Mouse (Mus musculus) cerebellum, adult 9-10 months (tissue): ENCODE measurements around the gene Gm17387.

Experiments used
- DNase-seq: peaks from one replicate; pipeline ENCODE4 v3.0.0; 2022

The Gm17387 gene

DNA sequence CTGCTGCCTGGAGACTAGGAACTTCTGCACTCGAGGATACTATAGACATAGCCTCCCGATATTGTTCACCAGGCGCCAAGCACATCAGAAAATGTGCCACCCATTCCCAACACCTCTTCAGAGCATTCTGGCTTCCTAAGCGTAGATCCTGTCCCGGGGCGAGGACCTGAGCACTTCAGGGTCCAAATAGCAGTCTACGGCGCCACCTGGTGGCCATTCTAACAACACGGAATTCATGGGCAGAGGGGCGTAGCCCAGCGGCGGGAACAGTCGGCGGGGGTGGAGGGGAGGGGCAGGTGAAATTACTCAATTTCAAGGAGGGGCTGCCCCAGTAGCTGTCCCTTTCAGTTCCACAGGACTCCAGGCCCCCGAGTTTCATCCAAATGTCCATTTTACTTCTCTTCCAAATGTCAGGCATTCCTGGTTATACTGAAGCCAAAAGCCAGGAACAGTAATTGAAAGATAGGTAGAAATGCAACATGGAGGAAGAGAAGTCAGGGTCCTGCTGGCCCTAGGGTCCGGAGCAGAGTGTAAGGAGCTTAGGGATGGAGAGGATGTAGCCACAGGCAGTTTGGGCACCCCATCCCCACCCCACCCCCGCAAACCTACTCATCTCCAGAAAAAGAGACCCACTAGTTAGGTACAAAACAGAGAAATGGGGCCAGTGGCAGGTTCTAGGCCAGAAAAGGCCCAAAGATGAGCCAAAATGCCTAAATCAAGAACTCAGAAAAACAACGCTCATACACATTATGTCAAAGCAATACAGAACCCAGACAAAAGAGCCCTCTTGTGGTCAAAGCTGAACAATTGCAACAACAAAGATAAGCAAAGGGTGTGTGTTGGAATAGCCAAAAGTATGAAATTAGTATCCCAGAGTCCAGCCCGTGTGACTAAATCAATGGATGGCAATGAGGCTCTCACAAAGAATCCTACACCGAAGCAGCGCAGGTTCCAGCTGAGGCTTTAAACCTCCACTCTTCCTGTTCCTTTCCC lies 19.6 kb downstream of the Gm17387 start:
- DNase-seq = peak; percentile 90

DNA sequence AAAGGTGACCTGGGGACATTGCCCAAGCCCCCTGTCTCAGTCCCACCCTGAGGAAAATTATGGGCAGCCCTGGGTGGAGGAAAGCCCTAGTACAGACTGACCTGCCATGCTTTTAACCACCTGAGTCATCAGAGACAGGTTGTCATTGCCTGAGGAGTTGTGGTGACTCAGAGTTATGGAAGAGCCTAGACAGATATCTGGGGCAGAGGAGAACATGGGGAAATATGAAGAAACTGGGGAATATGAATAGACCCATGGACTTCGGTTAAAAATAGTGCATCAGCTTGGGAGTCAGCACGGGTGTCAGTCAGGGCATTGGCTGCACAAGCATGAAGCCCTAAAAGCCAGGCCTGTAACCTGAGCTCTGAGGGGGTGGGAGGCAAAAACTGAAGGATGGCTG lies 20.4 kb downstream of the Gm17387 start:
- DNase-seq = no peak

DNA sequence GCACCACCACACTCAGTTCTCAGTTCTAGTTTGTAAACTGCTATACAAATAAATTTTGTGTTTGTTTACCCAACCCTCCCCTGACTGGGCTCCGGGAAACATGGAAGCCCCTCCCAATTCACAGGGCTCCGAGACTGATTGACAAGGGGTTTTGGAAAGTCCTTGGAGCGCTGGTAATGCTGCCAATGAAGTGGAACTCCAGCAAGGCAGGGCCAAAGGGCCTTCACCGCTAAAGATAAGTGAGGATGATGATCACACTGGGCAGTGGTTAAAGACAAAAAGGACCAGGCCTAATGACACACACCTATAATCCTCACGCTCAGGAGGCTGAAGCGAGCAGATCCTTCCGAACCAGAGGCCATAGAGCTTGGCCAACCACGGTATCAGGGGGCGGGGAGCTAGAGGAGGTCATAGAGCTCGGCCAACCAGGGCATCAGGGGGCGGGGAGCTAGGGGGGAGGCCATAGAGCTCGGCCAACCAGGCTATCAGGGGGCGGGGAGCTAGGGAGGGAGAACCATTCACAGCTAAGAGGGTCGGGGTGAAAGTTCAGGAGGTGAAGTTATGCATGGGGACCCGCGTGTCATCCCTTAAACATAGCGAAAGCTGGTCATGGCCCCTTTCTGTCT lies 22.2 kb downstream of the Gm17387 start:
- no peak for DNase-seq

DNA sequence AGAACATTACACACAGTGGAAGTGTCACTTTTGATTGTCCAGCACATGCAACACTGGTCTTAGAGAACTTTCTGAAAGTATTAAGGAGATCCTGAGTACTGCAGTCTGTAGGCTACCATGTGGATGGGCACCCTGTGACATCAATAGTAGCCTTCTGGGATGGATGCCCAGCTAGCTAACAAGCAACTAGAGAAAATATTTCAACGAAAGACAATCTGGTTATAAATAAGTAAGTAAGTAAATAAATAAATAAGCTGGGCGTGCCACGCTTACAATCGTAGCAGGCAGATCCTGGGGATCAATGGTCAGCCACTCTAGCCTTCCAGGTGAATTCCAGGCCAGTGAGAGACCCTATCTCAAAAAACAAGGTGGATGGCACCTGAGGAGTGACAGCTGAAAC lies 23.1 kb downstream of the Gm17387 start:
- no peak for DNase-seq

DNA sequence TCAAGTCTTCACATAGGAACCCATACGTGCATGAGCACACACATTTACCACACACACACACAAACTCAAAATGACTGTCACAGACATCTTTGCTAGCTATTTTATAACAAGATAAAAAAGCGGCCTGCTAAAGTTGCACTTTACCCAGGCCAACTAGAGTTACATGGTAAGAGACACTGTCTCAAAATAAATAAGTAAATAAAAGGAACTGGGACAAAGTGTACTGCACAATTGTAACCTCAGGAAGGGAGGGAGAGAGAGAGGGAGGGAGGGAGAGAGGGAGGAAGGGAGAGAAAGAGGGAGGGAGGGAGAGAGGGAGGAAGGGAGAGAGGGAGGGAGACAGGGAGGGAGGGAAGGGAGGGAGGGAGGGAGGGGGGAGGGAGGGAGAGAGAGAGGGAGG lies 23.5 kb downstream of the Gm17387 start:
- DNase-seq = no peak

DNA sequence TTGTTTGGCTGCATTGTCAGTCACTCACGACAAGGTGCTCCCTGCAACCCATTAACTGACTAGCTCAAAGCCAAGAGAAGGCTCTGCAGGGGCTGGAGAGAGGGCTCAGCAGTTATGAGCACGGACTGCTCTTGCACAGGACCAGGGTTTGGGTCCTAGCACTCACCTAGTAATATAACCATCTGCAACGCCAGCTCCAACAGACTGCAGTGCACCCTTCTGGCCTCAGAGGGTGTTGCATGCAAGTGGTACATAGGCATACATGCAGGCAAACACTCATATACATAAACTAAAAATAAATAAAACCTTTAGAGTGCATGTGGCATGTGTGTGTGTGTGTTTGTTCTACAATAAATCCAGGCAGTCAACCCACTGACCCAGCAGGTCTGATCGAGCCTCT lies 26.9 kb downstream of the Gm17387 start:
- no peak for DNase-seq

DNA sequence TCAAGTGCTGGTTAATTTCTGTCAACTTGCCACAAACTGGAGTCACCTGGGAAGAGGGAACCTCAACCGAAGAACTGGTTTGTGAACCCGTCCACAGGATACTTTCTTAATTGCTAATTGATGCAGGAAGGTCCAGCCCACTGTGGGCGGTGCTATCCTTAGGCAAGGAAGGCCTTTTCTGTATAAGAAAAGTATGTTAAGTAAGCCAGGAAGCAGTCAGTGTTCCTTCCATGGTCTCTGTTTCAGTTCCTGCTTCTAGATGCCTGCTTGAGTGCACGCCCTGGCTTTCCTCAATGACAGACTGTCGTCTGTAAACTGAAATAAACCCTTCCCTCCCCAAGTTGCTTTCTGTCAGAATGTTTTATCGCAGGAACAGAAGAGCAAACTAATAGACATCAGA lies 28.0 kb downstream of the Gm17387 start:
- DNase-seq = no peak

DNA sequence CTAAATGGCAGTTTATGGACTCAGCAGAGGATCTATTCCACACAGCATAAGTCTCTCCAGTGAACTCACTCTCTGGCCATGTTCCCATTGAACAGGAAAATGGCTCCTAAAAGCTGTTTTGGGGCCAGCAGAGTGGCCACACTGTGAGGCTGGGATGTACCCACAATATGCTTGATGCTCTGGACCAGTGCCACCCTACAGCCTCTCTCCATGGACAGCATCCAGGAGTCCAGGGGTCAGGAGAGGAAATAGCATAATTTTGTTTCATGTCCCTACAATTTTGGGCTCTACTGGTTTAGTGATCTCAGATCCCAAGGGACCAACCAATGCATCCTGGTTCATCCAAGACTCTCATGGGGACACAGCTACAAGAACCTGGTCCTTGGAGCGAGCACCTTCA lies 28.6 kb downstream of the Gm17387 start:
- no peak for DNase-seq

DNA sequence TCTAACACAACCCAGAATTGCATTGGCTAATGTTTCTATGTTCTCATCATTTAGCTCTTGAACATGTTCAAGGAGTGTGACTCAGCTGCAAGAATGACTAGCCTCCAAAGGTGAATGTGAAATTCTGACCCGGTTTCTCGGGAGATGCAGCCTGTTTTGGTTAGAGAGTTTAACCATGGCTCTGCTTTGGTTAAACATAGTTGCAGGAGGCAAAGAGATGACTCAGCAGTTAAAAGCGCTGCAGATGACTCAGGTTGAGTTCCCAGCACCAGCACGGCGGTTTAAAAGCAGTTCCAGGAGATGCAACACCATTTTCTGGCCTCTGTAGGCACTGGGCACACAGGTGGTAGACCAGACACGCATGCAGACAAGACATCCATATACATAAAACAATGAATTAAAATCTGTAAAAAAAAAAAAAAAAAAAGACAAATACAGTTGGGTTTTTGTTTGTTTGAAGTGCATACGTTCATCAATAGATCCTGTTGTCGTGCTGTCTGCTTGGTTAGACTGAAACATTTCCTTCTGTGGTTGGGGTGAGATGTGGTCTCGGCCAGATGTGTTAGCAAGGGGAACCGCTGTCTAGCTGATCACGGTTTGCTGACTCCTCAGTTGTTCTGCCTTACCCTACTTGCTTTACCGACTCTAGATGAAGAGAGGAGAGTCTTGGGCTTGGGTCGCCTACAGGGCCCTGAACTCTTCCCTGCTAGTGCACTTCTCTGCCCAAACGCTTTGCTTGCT lies 29.8 kb downstream of the Gm17387 start:
- no peak for DNase-seq

DNA sequence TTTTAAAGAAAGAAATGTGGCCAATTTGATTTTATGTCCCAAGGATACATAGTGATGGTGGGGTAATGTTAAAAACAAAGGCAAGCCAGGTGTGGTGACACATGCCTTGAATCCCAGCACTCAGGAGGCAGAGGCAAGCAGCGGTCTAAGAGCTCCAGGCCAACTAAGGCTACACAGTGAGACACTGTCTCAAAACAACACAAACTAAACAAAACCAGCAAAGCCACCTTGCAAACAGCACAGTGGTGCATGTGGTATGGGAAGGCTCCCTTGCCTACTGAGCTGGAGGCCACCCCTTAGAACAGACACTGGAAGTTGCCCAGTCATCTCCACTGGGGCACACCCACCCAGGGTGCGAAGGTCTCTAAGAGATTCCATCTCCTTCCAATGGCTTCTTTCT lies 31.0 kb downstream of the Gm17387 start:
- no peak for DNase-seq

DNA sequence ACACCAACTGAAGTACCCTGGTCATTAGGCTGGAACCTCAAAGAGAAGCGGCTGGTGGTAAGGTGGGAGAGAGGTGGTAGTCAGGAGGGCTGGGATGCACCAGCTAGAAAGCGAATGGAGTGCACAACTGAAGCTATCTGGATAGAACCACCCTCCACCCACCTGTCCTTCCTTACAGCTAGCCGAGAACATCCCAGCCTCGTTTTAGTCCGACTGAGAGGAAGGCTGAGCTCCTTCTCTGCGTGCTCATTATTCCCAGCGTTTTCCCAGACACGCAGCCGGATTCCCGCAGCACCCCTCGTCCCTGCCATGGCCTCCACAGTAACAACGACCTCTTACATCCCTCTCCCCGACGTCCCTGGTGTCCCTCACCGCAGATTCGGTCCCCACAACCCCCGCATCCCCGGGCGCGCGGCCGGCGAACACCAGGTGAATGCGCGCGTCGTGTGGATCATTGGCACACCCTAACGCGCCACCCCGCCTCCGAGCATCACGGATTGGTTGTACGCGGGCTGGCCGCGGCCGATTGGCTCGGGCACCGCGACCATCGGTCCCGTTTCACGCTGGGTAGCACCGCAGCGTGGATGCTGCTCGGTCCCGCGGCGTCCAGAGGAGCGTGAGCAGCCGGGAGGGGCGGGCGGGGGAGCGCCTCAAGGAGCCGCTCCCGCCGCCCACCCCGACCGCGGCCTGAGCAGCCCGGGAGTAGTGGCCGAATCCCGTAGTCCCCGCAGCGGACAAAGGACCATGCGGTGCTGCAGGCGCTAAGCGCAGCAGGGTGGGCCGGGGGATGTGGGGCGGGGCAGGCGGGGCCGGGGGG lies 31.7 kb downstream of the Gm17387 start, which contains the start of gene B4galnt4:
TSS of gene B4galnt4 (plus strand) at position 679 of the 817 bp plus-strand sequence.
- peak; percentile 94 for DNase-seq

DNA sequence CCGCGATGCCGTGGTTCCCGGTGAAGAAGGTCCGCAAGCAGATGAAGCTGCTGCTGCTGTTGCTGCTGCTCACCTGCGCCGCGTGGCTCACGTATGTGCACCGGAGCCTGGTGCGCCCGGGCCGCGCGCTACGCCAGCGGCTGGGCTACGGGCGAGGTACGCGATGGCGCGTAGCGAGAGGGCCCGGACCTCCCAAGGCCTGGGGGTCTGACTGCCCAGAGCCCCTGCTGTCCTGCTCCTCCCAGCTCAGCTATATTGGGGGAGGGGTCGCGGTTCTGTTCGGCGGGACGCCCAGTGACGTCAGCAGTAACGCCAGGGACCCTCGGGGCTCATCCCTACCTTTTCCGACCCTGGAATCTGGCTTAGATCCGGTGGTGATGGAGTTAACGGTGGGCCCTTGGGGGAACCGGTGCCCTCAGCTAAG lies 32.4 kb downstream of the Gm17387 start:
- DNase-seq = peak; percentile 71

DNA sequence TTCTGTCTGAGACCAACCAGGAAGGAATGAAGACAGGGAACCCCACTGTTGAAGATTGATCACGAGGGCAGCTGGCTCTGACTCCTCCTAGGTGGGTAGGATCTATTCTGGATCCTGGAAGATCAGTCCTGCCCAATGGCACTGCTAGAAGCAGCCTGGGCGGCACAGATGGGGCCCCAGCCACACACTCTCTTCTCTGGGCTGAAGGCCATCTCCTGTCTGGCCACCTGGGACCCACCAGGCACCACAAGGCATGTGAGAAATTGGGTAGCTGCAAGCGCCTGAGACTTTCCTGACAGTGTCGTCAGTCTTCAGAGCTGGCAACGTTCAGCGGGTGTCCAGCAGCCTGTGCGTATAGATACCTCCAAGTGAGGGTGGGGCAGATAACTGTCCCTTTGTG lies 33.6 kb downstream of the Gm17387 start:
- peak; percentile 75 for DNase-seq

DNA sequence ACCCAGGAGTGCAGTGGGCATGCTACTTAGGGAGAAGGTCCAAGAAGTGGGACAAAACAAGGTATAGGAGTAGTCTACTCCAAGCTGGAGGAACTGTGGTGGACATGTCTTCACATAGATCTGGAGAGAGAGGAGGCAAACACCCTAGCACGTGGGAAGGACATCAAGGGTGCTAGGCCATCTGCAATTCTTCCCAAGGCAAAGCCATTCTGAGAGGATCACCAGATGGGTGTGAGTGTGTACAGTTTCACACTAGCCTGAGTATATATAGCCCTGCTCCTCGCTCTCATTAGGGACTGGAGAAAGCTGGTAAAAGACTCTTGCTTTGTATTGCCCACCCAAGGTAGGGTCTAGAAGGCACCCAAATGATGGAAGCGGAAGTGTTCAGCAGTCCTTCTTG lies 34.4 kb downstream of the Gm17387 start:
- DNase-seq = no peak

DNA sequence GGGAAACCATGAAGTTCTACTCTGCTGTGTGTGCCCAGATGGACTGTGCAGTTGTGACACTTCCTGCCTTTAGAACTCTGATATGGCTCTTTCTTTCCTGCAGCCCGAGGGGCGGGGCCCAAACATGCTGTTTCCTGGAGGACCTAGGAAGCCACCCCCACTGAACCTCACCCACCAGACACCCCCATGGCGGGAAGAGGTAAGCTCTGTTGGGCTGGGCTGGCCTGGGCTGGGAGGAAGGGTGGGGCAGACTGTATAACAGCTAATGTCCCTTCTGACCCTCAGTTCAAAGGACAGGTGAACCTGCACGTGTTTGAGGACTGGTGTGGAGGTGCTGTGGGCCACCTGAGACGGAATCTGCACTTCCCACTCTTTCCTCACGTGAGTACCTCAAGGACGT lies 35.2 kb downstream of the Gm17387 start:
- DNase-seq = no peak

DNA sequence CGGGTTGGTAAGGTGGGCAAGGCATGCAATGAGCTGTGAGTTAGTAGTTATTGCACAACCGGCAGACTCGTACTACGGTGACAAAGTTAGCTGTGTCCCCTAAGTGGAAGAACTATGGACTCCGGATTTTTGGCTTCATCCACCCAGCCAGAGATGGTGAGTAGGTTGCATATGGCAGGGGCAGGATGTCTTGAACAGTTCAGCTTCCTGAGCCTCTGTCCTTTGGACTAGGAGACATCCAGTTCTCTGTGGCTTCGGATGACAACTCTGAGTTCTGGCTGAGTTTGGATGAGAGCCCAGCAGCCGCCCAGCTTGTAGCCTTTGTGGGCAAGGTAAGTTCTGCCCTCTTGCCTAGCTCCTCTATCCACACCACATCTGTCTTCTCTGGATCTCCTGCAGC lies 35.6 kb downstream of the Gm17387 start:
- no peak for DNase-seq

DNA sequence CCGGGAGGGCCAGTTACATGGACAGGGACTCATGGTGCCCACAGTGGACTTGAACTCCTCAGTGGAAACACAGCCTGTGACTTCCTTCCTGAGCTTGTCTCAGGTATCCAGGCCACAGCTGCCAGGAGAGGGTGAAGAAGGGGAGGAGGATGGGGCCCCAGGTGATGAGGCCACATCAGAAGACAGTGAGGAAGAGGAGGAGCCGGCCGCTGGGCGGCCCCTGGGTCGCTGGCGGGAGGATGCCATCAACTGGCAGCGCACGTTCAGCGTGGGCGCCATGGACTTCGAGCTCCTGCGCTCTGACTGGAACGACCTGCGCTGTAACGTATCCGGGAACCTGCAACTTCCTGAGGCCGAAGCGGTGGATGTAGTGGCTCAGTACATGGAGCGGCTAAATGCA lies 39.4 kb downstream of the Gm17387 start:
- no peak for DNase-seq

DNA sequence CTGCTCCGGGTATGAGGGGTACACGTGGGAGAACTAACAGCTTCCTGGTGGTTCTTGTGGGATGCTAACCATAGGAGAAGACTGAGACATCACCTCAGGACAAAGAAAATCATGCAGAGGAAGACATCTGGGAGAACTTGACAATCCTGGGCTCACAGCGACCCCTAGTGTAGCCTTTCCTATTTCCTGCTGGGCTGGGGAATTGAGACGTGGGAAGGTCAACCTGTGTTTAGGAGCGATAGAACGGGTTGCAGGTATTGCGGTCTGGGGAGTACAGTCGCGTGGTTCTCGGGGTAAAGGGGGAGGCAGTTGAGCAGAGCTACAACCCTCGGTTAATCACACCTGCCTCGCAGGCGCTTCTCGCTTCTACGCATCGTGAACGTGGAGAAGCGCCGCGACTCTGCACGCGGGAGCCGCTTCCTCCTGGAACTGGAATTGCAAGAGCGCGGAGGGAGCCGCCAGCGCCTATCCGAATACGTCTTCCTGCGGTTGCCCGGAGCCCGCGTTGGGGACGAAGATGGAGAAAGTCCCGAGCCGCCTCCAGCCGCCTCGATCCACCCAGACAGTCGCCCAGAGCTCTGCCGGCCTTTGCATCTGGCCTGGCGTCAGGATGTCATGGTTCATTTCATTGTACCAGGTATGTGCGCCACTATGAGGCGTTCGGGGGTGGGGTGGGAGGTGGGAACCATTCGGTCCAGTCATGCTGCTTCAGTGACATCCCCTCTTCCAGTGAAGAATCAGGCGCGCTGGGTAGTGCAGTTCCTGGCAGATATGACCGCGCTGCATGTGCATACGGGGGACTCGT lies 41.3 kb downstream of the Gm17387 start:
- peak; percentile 79 for DNase-seq

DNA sequence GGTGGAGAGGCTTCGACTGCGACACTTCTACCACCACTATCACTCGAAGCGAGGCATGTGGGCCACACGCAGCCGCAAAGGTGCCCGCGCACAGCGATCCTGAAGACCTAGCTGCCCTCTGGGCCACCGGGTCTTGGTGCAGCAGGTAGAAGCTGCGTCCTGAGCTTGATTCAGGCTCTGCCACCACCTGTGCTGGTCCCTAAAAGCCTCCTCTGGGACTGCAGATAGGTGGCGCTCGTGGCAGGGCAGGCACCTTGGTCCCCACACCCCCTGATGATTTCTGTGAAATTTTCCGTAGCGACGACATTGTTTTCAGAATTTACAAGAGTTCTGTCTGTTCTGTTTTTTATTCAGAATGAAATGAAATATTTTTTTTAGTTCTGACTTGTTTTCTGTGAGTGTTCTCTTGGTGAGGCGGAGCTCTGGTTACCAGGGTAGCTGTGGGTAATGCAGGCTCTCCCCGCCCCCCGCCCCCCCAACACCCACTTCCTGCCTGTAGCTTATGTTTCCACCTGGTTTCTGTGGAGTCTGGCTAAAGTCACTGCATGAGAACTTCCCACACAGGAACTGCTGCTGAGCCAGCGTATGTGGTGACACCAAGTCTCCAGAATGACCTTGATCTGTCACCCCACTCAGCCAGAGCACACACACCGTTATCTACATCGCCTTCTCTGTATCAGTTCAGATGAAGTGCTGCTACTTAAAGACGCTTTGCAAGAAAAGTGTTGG lies 43.2 kb downstream of the Gm17387 start:
- DNase-seq = no peak

DNA sequence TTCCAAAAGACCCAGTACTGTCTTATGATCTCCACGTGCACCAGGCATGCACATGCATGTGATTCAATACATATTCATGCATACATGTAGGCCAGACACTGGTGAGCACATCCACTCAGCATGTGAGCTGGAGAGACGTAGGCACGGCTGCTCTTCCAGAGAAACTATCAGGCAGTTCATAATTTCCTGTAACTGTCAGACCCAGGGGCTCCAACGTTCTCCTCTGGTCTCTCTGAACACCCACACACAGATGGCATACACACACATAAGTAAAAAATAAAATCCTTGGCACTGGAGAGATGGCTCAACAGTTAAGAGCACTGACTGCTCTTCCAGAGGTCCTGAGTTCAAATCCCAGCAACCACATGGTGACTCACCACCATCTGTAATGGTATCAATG lies 44.9 kb downstream of the Gm17387 start:
- DNase-seq = no peak

DNA sequence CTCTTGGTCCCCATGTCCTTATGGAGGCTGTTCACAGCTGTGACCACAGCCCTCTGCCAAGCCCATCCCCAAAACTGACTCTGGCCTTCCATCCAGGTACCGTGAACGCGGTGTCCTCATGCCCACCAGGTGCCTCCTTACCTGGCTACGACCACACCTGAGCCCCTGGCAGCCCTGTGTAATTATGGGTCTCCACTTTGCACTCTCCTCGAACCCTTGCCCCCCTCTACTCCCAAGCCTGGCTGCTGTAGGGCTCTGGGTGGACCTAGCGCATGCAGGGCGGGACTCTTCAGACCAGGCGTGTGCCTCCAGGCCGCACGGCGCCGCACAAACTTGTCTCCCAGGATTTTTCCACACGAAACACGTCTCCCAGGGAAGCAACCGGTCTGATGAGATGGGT lies 48.9 kb downstream of the Gm17387 start, which contains the start of gene Pkp3:
TSS of gene Pkp3 (plus strand) at position 378 of the 400 bp plus-strand sequence.
- no peak for DNase-seq
